Mouse (Mus musculus) heart, adult 11 months (tissue): ENCODE results near the gene Armc8.
A peak's percentile ranks its signal among the peaks of the same experiment; 100 is the strongest.

Experiments
- DNase-seq: peaks from one replicate; pipeline ENCODE4 v3.0.0; 2022

Gene Armc8

DNA sequence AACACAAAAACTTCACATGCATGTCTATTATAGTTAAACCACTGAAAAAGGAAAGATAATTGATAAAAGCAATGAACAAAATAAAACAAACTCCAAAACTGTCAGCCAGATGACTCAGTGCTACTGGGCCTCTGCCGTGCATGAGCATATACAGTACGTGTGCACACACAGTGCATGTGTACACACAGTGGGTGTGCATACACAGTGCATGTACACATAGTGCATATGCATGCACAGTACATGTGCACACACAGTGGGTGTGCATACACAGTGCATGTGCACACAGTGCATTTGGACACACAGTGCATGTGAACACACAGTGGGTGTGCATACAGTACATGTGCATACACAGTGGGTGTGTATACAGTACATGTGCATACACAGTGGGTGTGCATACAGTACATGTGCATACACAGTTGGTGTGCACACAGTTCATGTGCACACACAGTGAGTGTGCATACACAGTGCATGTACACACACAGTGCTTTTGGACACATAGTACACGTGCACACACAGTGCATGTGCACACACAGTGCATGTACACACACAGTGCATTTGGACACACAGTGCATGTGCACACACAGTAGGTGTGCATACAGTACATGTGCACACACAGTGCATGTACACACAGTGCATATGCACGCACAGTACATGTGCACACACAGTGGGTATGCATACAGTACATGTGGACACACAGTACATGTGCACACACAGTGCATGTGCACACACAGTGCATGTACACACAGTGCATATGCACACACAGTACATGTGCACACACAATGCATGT lies 126.9 kb downstream of the Armc8 start:
- no peak for DNase-seq

DNA sequence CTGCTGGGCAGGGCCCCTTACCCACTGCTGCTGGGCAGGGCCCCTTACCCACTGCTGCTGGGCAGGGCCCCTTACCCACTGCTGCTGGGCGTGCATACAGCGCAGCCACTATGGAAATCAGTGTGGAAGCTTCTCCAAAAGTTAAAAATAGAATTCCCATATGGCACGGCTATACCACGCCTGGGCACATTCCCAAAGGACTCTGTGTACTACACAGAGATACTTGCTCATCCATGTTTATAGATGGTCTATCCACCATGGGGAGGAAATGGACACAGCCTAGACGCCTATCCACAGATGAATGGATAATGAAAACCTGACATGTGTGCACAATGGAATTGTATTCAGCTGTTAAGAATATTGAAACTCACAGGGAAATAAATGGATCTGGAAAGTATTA lies 127.8 kb downstream of the Armc8 start:
- no peak for DNase-seq

DNA sequence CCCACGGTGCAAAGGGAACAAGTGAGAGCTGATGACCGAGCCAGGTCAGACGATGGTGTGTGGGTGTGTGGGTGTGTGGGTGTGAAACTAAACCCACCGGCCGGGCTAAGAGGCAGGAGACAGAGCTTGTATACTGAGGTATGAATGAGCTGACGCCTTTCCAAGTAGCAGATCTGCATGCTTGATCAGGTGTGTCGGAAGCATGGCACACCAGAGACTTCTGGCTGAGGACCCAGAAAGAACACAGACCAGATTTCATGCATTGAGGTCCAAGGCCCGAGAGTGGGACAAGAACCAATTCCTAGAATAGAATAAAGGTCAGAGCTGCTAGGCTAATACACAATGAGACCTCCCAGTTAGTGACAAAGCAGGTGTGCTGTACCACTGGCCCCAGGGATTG lies 129.6 kb downstream of the Armc8 start:
- DNase-seq, result no peak

DNA sequence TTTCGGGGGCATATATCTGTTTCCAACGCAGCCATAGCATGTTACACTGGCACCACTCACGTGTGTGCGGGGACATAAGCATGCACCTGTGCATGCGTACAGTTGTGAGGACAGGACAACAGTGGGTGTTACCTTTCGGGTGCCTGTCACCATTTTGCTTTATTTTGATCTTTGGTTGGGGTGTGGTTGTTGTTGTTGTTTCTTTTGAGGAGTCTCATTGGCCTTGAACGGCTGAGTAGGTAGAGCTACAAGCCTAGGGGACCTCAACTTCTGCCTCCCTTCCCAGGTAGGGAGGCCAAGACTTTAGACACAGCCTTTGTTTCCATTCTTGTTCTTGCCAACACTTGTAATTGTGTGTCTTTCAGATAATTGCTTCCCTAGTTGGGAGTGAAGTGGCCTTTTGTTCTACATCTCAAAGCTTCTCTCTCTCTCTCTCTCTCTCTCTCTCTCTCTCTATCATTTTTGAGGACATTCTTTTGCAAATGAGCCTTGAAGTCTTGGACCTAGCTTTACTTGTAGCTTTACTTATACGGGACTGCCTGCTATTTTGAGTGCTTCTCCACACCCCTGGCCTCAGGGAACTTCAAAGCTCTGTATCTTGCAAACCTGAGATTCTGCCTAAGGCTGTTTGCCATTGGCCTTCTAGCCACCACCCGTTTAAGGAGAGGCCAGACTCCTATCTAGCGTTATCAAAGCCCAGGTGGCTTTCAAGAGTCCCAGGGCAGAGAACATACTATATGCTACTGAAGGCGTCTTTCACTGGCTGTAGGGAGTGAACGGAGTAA lies 130.7 kb downstream of the Armc8 start:
- no peak for DNase-seq

DNA sequence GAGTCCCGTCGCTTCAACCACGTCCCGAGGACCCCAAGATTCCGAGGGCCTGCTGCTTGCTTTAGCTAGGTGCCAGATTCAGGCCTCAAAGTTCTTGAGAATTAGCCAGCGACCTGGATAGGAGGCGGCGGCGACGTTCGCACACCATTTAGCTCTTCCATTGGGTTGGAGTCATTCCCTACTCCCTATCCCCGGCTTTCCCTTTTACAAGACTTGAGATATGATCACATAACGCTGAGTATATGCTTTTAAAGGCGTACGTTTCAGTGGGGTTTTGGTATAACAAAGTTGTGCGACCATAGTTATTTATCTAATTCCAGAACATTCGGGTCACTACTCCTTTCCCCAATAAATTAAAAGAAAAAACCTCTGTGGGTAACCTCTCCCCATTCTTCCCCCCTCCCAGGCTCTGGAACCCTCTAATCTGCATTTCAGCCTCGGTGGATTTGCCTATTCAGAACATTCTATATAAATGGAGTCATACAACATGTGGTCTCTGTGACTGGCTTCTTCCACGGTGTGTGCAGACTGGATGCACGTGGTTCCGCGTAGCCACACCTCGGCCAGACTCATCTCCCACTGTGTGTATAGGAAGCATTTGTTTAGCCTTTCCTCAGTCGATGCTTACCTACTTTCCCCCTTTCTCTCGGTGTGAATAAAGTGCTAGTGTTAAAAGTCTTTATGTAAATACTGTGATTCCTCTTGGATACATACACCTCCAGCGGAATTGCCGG lies 131.5 kb downstream of the Armc8 start, which contains the start of gene Mras:
TSS of gene Mras (minus strand) at position 351 of the 734 bp plus-strand sequence.
- DNase-seq, result peak; percentile 84

DNA sequence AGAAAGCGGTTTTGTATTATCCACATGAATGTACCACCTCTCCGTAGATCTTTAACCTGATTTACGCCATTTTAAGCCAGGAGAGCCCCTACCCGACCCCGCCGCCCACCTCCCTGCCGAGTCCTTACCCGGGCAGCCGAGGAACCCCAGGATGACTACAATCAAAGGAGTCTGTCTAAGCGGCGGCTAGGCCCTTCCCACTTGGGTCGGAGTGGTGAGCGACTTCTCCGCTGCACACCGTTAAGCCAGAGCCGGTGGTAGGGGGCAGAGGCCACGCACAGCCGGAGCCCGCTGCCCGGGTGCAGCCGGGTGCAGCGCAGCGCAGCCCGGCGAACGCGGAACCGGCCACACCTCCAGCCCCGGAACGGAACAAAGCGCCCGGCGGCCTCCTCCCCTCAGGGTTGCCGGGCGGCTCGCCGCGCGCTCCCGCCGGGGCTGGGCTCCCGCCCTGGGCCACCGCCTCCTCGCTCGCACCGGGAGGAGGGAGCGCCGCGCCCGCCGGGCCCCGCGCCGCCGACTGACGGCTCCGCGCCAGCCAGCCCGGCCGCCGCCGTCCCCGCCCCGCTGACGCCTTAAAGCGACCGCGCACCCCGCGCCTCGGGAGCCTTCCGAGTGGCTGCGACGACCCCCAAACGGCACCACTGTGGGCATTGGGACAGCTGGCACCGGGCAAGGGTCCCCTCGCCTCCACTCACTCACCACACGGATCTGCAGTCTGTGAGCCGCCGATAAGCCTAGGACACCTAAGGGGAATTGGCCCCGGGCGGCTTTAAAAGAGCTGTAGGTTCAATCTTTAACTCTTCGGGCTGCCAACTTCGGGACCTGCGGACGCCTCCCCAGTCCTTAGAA lies 132.3 kb downstream of the Armc8 start:
- peak; percentile 99 for DNase-seq

DNA sequence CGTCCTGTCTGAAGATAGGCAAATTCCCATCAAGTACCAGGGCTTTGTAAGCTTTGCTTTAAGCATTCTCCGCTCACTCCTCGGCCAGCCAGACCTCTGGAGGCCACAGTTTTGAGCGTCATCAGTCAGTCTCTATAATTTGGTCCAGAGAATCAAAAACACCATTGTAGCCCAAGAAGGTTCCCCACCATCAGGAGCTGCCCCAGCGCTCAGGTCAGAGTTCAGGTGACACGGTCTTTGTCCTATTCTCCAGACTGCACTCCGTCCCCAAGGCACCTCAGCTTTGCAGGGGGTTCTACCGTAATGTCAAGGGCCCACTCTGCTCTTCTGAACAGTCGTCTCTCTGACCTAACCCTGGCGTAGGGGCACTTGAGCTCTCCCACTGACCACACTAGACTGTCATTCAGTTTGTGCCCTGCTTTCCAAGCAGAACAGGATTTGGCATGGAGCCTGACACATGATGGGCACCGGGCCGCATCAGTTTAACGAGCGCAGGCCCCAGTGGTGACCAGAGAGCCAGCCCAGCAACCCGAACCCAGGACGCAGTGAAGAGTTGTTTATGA lies 133.0 kb downstream of the Armc8 start:
- peak; percentile 93 for DNase-seq

DNA sequence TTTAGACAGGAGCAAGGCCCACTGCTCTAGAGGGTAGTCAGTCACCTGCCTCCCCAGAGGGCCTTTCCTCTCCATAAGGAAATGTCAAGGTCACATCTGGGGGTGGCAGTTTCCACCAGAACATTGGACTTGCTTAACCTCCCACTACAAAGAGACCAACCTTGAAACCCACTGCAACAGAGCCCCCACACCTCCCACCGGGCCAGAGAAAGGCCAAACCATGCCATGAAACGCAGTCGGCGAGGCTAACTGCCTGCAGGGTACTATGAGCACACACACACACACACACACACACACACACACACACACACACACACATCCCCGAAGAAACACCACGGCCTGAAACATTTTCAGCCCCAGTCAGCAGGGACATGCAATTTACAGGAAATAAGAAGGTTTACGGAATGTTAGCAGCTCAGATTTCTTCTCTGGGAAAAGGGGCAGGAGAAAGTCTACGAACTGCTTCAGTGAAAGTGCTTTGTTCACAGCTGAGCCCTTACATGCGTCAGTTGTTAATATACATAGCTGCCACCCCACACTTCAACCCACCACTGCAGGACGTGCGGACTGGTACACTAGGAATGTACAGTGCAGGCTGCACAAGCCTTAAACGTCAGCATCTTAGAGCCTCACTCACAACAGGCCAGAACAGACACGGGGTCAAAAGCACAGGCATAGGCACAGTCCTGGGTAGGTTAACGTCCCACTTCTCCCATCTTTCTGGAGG lies 133.6 kb downstream of the Armc8 start:
- DNase-seq, result peak; percentile 82

DNA sequence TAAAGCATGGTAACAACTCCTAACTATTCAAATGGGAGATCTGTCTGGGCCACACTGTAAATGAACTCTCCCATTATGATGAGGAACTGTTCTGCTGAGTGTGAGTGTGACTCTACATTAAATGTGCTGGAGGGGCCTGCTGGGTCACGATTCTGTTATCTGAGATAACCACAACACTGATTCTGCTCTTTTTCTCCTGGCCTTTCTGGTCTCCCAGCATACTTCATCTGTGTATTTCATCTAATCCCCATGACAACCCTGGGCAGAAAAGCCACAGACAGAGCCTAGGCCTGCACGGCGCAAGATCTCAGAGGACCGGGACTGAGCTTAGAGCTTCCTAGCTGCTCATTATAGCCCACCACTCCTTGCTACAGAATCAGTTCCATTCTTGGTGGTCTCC lies 136.2 kb downstream of the Armc8 start:
- peak; percentile 79 for DNase-seq

DNA sequence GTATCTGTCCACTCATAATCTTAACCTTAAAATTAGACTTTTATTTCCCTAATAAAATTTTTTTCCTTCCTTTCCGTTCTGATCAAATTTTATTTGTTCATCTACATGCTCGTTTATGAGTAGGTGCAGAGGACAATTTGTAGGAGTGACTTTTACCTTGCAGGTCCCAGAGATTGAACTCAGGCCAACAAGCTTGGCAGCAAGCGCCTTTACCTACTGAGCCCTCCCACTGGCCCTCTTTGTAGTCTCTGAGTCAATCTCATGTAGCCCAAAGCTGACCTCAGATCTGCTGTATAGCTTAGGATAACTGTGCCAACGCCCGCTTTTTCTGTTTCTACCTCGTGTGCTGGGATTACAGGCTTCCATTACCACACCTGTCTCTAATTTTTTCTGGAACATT lies 136.7 kb downstream of the Armc8 start:
- DNase-seq, result no peak

DNA sequence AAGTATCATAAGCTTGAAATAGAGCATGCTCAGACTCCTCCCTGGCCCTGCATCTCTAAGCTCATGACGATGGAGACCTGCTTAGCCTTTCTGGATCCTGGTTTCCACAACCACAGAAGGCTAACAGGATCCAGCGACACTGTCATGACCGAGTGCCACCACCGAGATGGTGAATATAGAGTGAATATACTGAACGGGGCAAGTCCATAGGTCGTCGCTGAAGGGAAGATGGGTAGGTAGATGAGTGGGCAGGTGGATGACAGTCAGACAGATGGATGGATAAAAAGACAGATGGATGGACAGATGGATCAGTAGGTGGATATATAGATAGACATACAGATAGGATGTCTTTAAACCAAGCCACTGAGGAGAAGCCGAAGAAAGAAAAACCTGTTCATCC lies 137.4 kb downstream of the Armc8 start:
- peak; percentile 76 for DNase-seq

DNA sequence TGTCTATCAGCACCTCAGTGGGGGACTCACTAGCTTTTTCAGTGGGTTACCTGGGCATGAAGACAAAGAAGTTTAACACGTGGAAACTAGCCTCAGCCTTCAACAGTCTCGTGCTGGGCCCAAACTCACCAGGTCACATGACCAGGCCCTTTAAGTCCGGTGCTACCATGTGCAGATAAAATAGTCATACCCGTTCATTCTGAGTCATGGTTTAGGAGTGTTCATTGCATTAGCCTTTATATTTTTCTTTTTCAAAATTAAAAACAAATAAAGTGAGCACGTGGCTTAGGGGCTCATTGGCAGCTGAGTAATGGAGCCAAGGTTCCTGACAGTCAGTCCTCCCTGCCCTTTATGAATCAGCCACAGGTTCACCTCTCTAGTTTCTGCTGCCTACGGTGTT lies 137.9 kb downstream of the Armc8 start:
- DNase-seq, result no peak

DNA sequence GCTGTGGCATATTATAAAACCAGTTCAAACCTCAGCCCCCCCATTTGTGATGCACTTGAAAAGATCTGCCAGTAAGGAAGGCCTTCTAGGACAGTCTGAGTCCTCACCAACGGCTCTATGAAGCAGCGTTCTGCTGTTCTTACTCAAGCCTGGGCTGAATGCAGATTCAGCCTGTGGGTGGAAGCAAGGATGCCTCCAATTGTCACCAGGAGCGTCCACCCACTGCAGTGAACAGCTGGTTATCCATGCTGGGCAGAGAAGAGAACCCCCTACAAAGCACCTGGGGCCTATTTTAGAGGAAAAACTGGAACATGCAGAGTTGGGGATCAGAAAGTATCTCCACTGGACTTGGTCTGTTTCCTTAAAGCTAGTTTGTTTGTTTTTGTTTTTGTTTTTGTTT lies 138.9 kb downstream of the Armc8 start:
- DNase-seq, result no peak

DNA sequence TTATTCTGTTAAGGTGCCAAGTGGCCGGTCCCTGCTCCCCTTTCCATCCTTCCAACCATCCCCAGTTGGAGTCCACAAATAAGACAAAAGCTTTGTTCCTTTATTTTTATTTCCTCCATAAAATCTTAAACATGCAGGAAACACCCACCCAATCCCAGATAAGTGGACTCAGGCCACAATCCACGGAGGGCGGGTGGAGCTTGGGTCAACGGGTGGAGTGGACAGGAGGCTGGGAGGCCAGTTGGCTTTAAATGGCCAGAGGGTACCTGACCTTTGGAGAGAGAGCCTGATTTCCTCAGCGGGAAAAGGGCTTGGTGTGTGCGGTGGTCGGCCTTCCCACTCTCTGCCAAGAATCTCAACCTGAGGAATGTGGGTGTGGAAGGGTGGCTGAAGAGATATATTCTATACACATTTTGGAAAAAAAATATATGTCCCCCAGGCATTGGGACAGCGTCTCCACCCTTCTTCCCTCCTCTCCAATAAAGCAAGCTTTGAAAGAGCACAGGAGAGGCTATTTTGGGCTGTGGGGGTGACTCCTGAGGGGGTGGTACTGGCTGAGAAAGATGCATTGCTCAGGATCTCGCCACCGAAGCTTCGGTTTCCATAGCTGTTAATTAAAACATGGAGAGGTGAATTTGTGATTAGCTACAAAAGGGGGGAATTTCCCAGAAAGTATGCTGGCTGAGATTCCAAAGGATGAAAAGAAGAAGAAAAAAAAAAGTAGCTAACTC lies 139.9 kb downstream of the Armc8 start:
- DNase-seq, result peak; percentile 93
